Mouse (Mus musculus) kidney, adult 8-10 months (tissue): ENCODE data around the gene Lrrc7.
A peak's percentile ranks its signal among the peaks of the same experiment; 100 is the strongest.

Source experiments
- DNase-seq, 2 experiments: peaks; one replicate each; pipeline ENCODE4 v3.0.0; 2022

Gene Lrrc7

DNA sequence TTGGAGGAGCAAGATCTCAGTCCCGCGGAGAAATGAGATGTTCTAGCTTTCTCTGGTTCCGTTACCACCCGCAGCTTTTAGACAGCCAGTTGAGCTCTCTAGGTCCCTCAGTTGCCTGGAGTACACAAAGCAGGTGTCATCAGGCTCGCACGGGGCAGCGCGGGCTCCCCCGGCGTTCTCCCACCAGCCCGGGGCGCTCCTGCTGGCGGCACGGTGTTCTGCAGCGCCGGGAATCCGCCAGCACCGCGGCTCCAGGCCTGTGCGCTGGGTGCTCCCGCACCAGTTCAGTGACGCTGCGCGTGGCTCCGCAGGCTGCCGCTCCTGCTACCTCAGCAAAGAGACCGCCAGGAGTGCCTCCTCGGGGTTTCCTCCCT is at the start of gene Lrrc7:
Lrrc7 (minus strand) TSS at position 235 of the 374 bp plus-strand sequence.
- no peak for DNase-seq

DNA sequence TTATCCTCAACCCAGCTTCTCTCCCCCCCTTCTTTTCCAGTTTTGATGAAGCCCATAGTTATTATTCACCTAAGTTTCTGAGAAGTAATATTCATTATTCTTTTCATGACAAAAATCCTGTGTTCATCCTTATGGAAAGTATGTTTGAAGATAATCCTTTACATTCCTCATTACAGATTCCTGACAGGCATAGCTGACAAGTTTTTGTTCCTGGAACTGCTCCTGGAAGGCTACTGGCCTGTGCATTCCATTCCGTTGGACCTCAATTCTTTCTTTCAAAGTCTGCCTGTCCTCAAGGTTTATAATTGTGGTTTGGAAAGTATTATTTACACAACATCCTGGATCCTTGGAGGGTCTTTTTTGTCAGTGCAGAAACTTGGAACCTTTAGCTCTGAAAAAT is 45.0 kb upstream of the Lrrc7 start:
- DNase-seq = no peak

DNA sequence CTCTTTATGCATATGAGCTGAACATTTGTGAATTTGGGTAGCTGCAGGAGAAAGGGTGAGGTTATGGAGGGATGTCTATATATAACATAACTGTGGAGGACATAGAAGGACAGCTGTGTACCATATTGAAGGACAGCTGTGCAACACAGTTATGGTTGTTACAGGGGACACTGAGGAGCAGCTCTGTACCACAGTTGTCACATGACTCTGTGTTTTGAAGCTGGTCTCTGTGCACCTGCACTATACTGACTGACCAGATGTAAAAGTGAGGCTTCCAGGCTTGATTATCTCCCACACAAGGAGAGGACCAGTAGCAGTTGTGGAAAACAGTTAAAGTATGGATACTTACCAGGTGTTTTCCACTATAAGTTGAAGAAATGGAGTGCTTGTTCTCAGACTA is 43.3 kb upstream of the Lrrc7 start:
- DNase-seq = no peak

DNA sequence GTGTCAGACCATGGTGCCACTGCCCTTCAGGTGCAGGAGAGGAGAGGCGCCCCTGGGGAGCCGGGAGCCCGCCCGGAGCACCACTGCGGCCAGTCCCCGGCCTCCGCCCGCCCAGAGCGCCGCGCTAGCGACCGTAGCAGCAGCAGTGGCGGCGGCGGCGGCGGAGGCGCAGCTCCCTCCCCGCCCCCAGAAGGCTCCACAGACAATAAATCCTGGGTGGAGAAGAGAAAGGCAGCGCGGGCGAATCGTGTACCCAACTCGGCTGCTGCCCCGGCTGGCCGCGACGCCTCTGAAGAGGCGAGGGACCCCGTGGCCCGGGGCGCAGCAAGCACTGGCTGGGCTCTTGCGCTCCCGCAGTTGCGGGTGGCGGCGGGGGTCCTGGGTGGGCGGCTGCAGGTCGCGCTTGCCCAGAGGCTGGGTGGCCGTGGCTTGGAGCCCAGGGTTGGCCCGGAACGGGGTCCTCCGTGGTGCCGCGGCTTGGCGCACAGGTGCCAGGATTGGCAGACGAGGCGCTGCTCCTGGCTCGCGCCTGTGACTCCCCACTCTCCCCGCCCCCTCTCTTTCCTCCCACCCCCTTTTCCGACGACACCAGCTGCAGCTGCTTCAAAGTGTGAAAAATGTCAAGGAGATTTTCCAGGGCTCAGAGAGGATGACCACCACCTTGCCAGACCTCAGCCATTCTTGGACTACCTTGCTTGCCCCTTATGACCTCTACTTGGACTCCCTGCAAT is 600 bp downstream of the Lrrc7 start:
- DNase-seq = no peak

DNA sequence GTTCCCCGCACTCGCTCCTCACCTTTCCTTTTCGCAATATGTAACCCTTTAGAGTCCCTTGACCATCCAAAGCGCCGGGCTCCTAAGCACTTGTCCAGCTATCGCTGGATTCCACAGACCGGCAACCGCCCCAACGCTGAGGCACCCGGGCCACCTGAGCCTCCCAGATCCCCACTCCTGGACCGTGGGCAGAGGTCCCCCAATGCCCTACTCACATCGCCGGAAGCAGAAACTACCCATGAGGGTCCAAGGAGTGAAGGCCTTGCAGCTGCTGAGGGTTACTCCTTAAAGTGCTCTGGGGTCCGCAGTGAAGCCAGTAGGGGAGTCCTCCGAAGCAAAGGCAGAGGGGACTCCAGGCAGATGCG is 1.1 kb downstream of the Lrrc7 start:
- DNase-seq = no peak

DNA sequence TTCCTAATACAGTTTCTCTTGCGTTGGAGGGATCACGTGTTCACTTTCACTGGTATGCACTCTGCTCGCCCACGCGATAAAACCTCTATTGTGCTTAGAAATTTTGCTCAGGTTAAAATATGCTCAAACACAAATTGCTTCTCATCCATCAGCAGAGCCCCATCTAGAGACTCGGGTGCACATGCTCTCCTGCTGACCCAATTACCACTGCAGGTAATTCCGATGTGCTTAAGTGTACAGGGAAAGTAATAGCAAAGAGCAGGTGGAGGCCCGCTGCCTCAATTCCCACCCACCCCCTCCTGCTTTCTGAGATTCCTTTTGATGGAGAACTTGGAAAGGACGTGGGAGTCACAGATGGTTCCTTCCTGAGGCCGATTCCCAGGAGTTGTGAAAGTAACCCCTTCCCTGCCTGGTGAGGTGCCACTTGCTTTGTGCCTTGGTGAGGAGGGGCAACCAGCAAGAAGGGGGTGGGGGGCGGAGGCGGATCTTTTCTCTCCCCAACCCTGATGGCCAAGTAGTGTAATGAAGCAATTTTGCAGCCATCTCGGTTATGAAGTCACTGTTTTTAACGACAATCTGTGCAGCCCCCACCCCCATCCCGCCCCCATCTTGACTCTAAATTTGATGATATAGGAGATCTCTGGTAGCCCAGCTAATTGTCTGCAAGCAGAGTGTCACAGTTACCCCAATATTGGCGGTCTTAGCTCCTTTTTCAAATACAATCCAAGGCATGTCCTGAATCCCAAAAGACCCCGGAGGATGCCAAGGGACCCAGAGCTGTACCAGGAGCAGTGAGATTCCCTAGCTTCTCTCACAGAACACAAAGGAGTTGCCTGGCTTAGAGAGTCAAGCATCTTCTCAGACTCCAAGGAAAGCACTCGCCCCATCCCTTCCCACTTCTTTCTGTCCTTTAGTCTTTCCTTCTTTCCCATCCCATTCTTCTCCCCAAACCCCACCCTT is 2.0 kb downstream of the Lrrc7 start:
- DNase-seq = no peak

DNA sequence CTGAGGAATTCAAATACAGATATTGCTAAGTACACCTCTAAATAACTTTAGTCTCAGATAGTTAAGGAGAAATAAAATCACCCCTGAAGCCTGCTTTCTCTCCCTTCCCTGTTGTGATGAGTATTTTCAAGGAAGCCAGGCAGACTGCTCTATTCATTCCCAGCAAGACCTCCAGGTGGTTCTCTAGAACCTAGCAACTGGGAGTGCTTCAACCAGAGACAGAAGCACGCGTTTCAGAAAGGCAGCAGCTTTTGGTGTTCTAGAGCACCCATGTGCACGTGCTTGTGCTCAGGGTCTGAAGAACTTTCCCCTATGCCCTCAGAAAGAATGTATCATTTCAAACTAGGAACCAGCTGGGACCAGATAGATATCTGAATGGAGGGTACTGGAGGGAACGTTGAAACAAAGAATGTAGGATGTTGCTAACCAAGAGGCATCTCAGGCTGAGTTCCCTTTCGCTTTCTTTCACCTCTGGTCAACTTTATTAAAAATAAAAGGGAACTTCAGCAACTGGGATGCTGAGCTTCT is 2.8 kb downstream of the Lrrc7 start:
- no peak for DNase-seq

DNA sequence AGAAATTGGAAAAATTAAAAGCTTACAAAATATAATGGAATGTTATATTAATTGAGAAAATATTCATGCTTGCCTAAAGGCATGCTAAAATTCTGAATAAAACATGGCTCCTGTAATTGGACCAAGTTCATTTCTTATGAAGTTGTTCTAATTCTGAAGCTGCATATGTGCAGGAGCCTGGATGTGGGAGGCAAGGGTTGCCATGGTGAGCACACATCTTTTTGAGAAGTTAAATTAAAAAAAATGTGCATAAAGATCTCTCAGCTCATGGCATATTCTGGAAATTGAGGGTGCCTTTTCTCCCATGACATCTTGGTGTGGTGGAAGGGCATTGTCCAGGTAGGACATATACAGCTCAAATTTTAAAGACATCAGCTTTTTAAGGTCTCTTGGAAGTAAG is 3.4 kb downstream of the Lrrc7 start:
- no peak for DNase-seq

DNA sequence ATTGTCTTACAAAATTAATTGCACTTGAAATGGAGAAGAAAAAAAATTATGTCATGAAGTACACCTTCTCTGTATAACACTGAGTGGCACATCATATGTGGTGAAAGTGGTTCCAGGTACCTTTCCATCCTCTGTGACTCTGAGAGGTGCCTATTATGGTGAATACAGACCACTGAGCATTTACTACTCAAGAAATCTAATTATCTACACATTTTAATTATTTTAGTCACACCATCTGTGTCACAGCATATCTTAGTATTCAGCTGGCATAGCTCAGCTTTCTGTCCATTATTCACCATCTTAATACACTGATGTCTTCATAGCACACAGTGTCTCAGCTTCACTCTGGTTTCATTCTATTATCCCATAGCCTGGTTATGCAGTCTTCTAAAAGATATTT is 7.7 kb downstream of the Lrrc7 start:
- DNase-seq = no peak

DNA sequence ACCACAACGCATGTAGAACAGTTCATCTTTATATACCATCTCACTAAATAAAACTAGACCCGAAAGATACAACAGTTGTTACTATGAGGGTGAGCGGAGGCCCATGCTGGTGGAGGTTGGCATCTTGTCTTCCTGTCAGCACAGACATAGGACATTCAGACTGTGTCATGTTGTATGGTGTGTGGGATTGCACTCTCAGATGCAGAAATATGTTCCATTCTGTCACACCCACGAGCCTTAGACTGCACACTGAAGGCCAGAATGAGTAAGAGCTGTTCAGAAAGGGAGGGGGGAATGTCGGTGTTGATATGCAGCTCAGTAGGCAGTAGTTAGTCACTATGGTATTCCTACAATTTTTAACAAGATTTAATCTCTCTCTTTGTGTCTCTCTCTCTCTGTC is 9.9 kb downstream of the Lrrc7 start:
- DNase-seq = no peak

DNA sequence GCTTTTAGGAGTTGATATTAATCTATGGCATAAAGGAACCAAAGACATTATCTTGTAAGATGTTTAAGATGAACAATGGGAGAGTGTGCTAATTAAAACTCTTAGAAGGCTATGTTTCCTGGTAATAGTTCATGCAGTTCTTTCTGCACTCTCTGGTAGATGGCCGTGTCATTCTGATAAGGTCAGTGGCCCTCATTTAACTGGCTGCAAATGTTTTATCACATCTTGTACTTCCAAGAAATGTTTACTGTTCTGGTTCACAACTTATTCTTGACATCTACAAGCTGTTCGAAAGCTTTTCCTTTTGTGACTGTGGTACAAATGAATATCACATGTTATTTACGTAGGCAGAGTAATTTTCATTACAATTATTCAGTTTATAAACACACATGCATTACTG is 18.5 kb downstream of the Lrrc7 start:
- no peak for DNase-seq

DNA sequence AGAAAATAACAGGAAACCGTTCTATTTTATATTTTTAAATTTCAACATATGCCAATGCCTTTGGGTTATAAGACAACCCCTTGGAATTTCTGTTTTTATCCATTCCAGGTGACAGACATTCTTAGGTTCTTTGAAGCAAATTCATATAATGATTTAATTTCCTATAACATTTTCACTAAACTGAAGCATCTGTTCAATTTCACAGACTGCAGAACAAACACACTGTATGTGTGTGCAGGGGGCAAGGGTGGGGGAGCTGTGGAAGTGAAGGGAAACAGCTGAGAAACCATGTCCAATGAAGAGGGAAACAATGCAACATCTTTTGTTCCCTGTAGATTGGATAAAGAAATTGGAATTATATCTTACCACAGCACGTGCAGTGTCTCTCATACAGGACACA is 29.2 kb downstream of the Lrrc7 start:
- no peak for DNase-seq

DNA sequence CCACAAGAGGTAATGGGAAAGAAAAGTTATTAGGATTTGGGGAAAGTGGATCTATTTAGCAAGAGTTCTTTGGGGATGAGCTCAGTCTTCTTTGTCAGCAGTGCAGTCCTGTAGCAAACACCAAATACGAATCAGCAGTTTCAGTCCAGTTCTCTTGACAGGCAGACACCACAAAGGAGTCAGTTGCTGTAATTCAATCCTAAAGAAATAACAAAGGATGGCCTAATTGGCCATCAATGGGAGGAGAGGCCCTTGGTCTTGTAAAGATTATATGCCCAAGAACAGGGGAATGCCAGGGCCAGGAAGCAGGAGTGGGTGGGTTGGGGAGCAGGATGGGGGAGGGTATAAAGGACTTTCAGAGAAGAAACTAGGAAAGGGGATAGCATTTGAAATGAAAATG is 33.5 kb downstream of the Lrrc7 start:
- DNase-seq = no peak

DNA sequence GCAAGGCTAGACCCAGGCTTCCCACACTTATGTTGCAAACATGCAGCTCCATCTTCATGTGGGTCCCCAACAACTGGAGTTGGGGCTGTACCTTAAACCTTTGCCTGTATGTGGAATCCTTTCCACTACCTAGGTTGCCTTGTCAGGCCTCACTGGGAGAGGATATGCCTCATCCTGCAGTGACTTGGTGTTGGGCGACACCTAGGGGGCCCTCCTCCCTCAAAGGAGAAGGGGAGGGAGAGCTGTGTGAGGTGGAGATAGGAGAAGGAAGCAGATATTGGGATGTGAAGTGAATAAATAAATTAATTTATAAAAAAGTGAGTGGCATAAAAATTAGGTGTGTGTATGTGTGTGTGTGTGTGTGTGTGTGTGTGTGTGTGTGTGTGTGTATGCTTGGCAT is 68.3 kb downstream of the Lrrc7 start:
- no peak for DNase-seq

DNA sequence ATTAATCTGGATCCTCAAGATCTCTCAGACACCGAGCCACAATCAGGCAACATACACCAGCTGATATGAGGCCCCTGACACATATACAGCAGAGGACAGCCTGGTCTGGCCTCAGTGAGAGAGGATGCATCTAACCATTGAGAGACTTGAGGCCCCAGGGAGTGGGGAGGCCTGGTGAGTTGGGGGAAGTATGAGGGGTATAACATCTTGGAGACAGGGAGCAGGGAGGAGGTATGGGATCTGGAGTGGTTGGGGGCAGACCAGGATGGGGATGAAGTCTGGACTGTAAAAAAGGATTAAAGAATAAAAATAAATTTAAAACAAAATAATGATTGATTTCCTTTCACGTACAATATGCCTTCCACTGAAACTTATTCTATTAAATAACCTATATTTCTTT is 82.3 kb downstream of the Lrrc7 start:
- DNase-seq = no peak

DNA sequence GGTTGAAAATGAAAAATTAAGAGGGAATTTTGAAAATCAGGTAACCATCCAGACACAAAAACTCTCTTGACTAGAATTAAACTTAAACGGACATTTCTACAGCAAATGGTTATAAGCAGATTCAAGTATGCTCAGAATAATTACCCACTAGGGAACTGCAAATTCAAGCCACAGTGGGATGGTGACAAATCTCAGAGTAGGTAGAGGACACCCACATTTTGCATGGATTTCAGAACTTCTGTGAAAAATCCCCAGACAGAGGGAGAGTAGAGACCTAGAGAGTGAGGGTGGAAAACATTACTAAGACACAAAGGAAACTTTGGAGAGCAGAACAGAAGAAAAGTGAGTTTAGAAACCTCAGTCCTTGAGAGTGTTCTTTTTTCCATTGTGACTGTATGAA is 161.4 kb downstream of the Lrrc7 start:
- DNase-seq = no peak

DNA sequence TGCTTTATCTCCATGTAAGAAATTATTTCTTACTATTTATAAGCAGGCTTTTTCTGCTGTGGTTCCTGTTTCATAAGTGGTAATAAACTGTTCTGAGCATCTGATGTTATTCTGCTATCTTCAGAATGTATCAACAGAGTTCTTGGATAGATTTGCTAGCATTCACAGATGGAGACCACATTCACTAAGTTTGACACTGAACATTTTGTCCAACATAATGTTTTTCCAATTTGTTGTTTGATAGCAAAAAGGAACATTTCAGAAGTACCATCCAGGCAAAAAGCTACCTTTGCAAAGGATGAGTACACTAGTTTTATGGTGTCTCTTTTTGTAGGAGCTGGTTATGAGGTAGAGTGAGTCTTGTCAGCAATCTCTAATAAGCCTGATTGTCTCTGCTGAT is 170.5 kb downstream of the Lrrc7 start:
- DNase-seq = no peak

DNA sequence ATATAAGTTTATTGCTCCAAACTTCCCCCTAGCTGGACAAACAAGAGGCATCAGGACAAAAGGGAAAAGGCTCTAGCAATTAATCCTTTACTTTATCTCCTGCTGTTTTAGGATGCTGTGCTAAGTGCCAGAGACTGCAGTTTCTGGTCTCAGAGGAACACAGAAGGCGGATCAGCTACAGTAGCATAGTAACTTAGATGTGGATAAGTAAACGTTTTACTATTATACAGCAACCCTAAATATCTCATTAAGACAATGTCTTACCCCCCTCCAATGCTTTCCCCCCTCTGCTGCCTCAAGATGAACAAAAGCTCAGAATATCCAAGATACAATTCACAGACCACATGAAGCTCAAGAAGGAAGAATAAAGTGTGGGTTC is 174.0 kb downstream of the Lrrc7 start:
- DNase-seq = no peak

DNA sequence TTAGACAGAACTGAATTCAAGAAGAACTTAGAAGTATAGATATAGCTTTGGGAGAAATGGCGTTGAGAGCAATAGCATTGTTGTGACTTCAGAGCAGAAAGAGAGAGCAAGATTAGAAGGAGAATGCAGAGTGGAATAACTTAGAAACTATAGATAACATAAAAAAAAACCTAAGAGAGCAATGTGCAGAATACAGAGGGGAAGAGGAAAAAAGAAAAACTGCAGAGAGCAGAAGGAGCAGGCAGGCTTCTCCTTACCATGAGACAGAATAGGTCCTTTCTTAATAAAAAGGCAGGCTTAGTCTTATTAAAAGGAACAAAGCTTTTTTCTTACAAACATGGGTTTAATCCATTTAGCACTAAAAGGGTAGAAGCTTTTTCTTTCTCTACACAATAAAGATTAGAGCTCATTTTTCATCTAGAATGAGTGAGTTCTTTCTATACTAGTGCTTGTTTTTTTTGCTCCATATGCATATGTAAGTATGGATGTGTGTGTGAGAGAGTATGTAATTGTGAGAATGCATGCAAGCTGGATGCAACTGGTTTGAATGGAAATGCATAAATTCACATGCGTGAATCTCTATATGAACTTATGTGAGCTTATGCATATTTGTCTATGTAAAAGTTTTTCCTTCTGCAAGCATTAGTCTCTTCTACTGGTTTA is 174.5 kb downstream of the Lrrc7 start:
- no peak for DNase-seq

DNA sequence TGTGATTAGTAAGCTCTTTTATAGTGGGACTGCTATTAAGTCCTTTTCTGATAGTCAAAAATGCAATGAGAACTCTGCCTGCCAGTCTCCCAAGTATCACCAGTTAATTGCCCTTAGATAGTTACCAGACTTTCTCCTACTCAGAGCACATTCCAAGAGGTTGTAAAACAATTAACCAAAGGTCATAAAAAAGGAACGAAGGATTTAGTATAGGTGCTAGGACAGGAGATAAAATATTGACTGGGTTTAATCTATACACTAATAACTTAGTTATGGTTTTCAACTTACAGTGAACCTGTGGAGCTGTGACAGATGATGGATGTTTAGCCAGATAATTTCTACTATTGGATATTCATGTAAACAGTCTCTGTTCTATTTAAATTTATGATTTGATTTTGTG is 175.2 kb downstream of the Lrrc7 start:
- no peak for DNase-seq

DNA sequence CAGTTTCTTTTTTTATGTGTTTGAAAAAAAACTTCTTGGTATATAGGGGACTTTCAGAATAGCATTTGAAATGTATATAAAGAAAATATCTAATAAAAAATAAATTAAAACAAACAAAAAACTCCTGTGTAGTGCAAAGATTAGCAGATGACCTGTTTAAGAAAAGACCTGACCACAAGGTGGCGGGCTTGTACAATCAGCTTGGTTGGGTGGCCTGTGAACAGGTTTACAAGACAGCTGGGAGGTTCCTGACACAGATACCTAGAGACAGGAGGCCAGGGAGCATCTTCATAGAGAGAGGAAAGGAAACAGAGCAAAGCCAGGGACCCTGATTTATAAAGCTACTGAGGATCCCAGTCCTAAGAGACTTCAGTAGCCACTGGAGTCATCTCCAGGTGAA is 186.1 kb downstream of the Lrrc7 start:
- DNase-seq = peak; percentile 7 to 33

DNA sequence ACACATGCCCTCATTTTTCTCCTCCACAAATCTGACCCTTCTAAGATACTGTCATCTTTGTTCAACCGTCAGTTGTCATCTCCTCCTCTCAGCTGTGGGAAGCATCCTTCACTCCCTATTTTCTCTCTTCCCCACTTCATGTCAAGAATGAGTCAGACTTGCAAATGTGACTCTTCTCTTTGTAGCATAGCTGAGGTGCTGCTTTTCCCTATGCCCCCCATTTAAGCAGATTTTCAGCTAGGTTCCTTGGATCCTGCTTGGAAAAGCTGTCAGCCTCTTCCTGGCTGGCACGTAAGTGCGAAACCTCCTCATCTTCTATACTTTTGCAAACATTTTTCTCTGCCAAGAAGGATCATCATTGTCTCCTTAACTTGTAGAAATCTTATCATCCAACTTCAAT is 192.9 kb downstream of the Lrrc7 start:
- DNase-seq = no peak

DNA sequence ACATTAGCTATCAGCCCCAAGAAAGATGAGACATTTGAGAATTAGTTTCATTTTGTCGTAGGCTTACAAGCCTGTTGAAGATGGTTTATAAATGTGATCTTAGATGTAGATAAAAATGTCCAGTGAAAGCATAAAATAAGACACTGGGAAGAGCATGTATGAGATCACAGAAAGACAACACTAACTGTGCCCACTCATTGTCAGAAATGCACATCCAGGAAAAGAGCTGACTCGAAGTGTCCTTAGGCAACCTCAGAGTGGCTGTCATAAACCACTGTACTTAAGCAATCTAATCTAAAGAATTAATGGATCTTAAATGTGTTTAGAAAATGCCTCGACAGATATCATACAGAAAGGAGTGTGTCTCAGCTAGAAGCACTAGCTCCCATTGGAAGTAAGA is 196.2 kb downstream of the Lrrc7 start:
- no peak for DNase-seq

DNA sequence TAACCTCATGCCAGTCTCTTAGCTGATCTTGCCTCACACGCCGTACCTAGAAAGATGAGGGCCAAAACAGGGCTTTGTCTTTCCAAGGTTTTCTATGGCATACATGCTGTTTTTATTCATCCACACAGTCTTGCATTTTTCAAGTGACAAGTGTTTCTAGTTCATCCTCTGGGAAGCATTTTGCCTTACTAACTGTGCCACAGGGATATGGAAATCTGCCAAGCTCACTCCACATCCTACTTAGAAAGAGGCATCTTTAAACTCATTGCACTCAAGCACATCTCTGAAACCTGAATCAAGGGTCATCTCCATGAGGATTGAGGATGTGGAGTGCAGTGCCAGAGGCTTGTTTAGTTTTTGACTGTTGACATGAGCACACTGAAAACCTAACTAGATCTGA is 199.9 kb downstream of the Lrrc7 start:
- no peak for DNase-seq
